Mouse (Mus musculus) embryo, embryonic 10 days (tissue): ENCODE measurements around the gene Elp6.
"Not testable (repeated sequence)": the region's sequence is repeated elsewhere in the genome, so short reads cannot be mapped to it uniquely, and the experiment has no call there.

Experiments
- DNase-seq: peaks from one replicate; pipeline ENCODE4 v3.0.0-alpha.2; 2015; ENCODE audit warnings: low spot score

Elp6 gene

DNA sequence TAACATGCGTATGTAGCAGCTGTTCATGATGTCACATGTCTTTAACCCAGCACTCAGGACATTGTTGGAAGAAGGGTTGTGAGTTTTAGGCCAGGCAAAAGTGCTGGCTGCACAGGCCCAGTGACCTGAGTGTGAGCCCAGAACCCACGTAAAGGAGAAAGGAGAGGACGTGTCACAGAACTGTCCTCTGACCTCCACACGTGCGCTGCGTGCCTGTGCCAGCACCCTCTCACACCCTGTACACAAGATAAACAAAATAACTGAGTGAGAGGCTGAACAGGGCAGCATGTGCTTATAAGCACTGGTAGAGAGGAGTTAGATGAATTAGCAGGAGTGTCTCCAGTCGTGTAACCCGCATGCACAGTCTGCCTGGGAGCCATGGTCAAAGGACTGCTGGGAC, 11.5 kb downstream of the Elp6 start:
- DNase-seq, result no peak

DNA sequence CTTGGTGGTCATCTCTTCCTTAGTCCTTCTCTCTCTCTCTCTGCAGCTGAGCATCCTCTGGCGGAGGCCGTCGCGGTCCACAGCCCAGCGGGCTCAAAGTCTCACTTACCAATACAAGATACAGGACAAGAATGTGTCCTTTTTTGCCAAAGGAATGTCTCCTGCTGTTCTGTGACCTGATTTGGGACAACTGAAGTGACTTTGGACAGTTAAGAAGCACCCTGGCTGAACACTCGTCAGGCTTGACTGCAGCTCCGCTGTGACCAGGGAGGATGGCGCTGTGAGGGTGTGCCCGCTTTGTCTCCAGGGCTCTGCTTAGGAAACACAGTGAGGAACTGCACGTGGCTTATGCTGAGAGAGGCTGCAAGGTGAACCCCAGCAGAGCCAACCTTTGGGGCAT, 15.8 kb downstream of the Elp6 start:
- DNase-seq, result no peak

DNA sequence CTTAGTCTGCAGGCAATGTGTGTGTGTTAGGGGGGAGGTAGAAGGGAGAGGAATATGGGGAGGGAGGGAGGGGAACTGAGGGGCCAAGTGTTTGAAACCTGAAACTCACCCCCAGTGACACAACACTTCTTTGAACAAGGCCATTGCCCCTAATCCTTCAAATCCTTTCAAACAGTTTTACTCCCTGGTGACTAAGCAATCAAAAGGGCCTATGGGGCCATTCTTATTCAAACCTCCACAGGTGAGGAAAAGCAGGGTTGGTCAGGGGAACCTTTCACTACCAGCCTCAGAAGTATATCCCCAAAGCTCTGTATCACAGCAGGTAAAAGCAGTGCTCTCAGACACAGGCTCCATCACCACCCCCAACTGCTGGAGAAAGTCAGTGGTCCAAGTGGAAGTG, 18.0 kb downstream of the Elp6 start:
- DNase-seq, result no peak

- no peak for DNase-seq
These were observed 19.2 kb downstream of the Elp6 start for GRCm38 (mm10) chr9:110324181-110324580.

GRCm38 (mm10) chr9:110328178-110328577, 23.2 kb downstream of the Elp6 start:
- no peak for DNase-seq

- DNase-seq, result no peak
These were observed 24.1 kb downstream of the Elp6 start for GRCm38 (mm10) chr9:110328946-110329630.

- DNase-seq, result no peak
These were observed 24.7 kb downstream of the Elp6 start for GRCm38 (mm10) chr9:110329655-110330054.

GRCm38 (mm10) chr9:110330341-110330740, 25.4 kb downstream of the Elp6 start:
- DNase-seq, result no peak

DNA sequence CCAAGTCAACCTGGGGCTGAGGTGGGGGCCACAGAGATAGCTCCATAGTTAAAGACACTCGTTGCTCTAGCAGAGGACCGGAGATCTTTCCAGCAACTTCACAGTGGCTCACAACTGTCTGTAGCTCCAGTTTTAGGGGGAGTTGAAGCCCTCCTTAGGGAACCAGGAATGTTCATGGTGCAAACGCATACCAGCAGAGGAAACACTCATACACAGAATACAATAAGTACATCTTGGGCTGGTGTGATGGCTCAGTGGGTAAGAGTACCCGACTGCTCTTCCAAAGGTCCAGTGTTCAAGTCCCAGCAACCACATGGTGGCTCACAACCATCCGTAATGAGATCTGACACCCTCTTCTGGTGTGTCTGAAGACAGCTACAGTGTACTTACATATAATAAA, 25.9 kb downstream of the Elp6 start:
- DNase-seq, result not testable (repeated sequence)

GRCm38 (mm10) chr9:110333135-110333895, 28.3 kb downstream of the Elp6 start, which contains the start of gene Scap:
TSS of gene Scap (plus strand) at chr9:110333288.
- peak; percentile 97 for DNase-seq

DNA sequence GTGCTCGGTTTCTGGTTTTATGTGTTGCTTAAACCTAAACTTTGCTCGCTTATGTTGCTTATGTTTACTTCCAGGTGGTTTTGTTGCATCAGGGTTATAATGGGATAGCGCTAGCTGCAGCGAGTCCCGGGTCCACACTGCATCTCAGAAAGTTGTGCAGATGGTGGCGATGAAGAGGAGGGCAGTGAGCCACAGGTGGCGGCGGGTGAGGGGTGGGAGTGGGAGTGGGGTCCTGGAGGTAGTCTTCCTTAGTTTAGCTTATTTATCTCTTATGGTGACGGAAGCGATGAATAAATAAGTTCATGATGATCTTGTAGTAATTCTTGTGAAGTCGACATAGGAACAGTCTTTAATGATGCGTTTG, 28.9 kb downstream of the Elp6 start:
- no peak for DNase-seq

- no peak for DNase-seq
These were observed 29.9 kb downstream of the Elp6 start for GRCm38 (mm10) chr9:110334849-110335248.

DNA sequence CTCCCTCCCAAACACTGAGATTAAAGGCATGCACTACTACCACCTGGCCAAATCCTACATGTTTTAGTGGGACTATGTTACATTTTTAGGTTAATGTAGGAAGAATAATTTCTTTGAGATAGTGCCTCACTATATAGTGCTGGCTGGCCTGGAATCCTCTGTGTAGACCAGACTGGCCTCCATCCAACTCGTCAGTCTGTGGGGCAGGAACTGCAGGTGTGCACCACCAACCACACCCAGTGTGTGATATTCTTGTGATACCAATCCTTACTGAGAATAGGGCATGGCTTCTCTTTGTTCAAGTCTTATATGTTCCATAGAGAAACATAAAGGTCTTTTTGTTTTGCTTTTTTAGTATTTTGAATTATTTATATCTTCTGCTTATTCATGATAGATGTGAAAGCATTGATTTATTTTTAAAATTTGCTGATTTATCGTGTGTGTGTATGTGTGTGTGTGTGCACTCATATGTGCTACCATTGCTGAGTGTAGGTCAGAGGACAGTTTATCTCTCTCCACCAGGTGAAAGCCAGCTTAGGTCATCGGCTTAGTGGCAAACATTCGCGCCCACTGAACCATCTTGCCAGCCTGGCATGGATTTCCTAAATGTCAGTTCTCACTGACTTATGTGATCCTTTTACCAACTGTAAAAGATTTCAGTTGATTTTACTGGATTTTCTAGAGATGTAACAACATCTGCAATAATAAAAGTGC, 35.2 kb downstream of the Elp6 start:
- DNase-seq, result no peak

GRCm38 (mm10) chr9:110342008-110342407, 37.0 kb downstream of the Elp6 start:
- no peak for DNase-seq

DNA sequence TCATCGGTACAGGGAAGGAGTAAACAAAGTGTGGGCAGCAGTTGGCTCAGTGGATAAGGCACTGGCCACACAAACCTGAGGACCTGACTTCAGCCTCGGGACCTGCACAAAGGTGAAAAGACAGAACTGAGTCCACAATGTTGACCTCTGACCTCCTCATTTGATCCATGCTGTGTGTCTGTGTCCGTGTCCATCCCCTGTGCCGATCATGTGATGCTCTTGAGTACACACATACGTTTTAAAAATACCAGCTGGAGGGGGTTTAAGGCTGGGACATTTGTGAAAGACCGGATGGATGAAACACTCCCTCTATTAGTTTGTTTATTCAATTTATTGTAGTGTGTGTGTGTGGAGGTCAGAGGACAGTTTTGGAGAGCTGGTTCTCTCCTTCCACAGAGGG, 38.8 kb downstream of the Elp6 start:
- DNase-seq, result no peak

- no peak for DNase-seq
These were observed 40.2 kb downstream of the Elp6 start for GRCm38 (mm10) chr9:110345057-110345739.

DNA sequence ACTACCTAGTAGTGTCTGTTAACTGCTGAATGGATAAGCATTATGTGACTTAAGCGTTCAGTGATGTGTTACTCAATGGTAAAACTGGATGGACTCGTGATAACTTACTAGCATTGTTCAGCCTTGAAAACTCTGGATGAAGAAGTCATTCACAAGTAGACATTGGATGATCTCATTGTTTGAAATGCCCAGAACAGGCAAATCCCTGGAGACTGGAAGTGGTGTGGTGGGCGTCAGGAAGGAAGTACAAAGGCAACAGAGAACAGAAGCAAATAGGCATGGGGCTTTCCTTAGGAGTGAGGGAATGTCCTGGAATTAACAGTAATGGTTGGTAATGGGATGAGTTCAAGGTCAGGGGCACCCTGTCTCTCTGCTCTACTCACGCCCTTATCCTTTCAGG, 43.9 kb downstream of the Elp6 start:
- no peak for DNase-seq

- no peak for DNase-seq
These were observed 45.2 kb downstream of the Elp6 start for GRCm38 (mm10) chr9:110350188-110350587.

GRCm38 (mm10) chr9:110350612-110351011, 45.6 kb downstream of the Elp6 start:
- no peak for DNase-seq

DNA sequence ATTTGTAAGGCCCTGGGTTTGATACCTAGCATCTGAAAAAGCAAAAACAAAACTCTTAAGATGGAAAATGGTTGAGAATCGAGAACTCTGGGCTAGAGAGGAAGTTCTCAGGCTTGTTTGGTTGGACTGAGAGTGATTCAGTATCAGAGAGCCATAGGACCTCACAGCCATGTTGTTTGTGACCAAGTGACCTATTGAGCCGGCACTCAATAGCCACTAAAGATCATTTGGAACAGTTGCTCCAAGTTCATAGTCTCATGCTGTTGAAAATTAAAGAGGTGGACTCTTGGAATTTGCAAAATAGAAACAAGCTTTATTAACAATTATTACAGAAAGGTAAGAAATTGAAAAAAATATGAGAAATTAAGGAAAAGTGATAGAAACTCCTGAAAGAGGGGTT, 46.4 kb downstream of the Elp6 start:
- no peak for DNase-seq

GRCm38 (mm10) chr9:110351932-110352632, 47.1 kb downstream of the Elp6 start:
- no peak for DNase-seq

DNA sequence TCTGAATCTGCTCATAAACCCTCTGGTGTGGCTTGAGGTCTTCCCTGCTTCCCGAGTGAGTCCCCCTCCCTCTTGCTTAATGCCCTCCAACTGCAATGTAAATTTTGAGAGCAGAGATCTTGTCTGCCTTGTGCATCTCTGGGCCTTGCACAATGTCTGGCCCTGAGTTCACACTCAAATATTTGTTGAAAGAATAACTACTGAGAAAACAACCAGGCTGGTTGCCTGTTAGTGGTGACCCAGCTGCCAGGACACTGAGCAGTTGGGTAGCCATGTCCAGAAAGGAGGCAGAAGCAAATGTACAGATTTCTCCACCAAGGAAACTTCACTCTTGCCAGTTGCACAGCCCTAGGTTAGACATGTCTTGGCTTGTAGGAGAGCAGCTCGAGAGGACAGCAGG, 53.4 kb downstream of the Elp6 start:
- DNase-seq, result no peak
